Comparison of ENCODE assay signal across 8 mouse cellular contexts in genomic region chr12:87052661-87053321, GRCm38 (mm10). TPM values are rescaled to one million over a fixed set of nuclear protein-coding genes. Genes with fewer than 3 reads are reported as not detected.
A peak's percentile ranks its signal among the peaks of the same experiment; 100 is the strongest.
DNase-seq lines count a peak whose midpoint lies in the region; ATAC-seq lines count a peak whose summit lies in the region.

No protein-coding gene starts in this region.

- DNase-seq in MN1 (ENCODE audit: low spot score), result peak; percentile 49
- DNase-seq in c-Kit-positive CD71-negative TER-119-negative erythroid progenitor cells, embryonic 14.5 days (ENCODE audit: low read depth), result peak; percentile 40
- peak; percentile 88 for DNase-seq in hindbrain, embryonic 11.5 days (ENCODE audit: low spot score)
- DNase-seq in left cerebral cortex, adult 8-10 months (ENCODE audit: low spot score in 2 of 2), result peak; percentile 73 to 95
- DNase-seq in midbrain, embryonic 11.5 days (ENCODE audit: low spot score, missing footprints), result peak; percentile 97
- DNase-seq in right cerebral cortex, postnatal 4 days, result peak; percentile 99
- peak; percentile 36 for DNase-seq in yolk sac, embryonic 10.5 days (ENCODE audit: low spot score)

- no peaks in the 10 kb centered on the region for H3K36me3 ChIP-seq in forebrain, embryonic 12.5 days (replicated peaks)
- no peaks in the 10 kb centered on the region for H3K36me3 ChIP-seq in hindbrain, embryonic 11.5 days (ENCODE audit: control insufficient read depth, insufficient read depth, low read length)
- H3K36me3 ChIP-seq in midbrain, embryonic 11.5 days (ENCODE audit: control insufficient read depth, insufficient read depth, low read length), result no peaks in the 10 kb centered on the region

- no peaks in the 10 kb centered on the region for H3K9me3 ChIP-seq in forebrain, embryonic 12.5 days
- H3K9me3 ChIP-seq in hindbrain, embryonic 11.5 days (ENCODE audit: control insufficient read depth, low read length), result no peaks in the 10 kb centered on the region
- H3K9me3 ChIP-seq in midbrain, embryonic 11.5 days (ENCODE audit: control insufficient read depth, low read length), result no peaks in the 10 kb centered on the region

- H3K9ac ChIP-seq in forebrain, embryonic 12.5 days, result 0 out of 2 replicates have a peak overlapping the region, but pooled peaks have one; percentile 25
- H3K9ac ChIP-seq in hindbrain, embryonic 11.5 days (ENCODE audit: low read depth, low read length), result no peak overlapping the region
- H3K9ac ChIP-seq in midbrain, embryonic 11.5 days (ENCODE audit: low read length), result no peak overlapping the region

- no peak overlapping the region for H3K4me2 ChIP-seq in forebrain, embryonic 12.5 days
- H3K4me2 ChIP-seq in hindbrain, embryonic 11.5 days (replicated peaks; ENCODE audit: low read depth, low read length), result no peak overlapping the region
- H3K4me2 ChIP-seq in midbrain, embryonic 11.5 days, result no peak overlapping the region

- 0 out of 2 replicates have a peak, but pooled peaks have one; percentile 41 for ATAC-seq in forebrain, embryonic 12.5 days (ENCODE audit: low FRiP score)
- ATAC-seq in hindbrain, embryonic 11.5 days (ENCODE audit: low FRiP score), result 0 out of 2 replicates have a peak, but pooled peaks have one; percentile 59
- ATAC-seq in midbrain, embryonic 11.5 days (ENCODE audit: low FRiP score), result peak; percentile 67; the same call in 1 of the 2 replicates

- 32% methylated on average over 14 of the region's 16 CpGs for WGBS in forebrain, embryonic 12.5 days
- 30% methylated on average over 10 of the region's 16 CpGs for WGBS in hindbrain, embryonic 11.5 days
- WGBS in midbrain, embryonic 11.5 days, result 29% methylated on average over 11 of the region's 16 CpGs

- H3K27me3 ChIP-seq in forebrain, embryonic 12.5 days, result peaks cover 44% of the 10 kb centered on the region
- H3K27me3 ChIP-seq in hindbrain, embryonic 11.5 days (ENCODE audit: control insufficient read depth, insufficient read depth, low read length), result no peaks in the 10 kb centered on the region
- no peaks in the 10 kb centered on the region; the same call in 1 of the 2 replicates for H3K27me3 ChIP-seq in midbrain, embryonic 11.5 days (ENCODE audit: control insufficient read depth, insufficient read depth, low read length)

- H3K27ac ChIP-seq in forebrain, embryonic 12.5 days, result no peak overlapping the region
- no peak overlapping the region for H3K27ac ChIP-seq in hindbrain, embryonic 11.5 days (ENCODE audit: low read depth, low read length)
- no peak overlapping the region for H3K27ac ChIP-seq in midbrain, embryonic 11.5 days (ENCODE audit: low read depth, low read length)

- H3K4me3 ChIP-seq in forebrain, embryonic 12.5 days (replicated peaks), result no peak overlapping the region
- H3K4me3 ChIP-seq in hindbrain, embryonic 11.5 days (ENCODE audit: low read depth, low read length), result no peak overlapping the region
- no peak overlapping the region for H3K4me3 ChIP-seq in midbrain, embryonic 11.5 days (ENCODE audit: low read depth, low read length)

- H3K4me1 ChIP-seq in forebrain, embryonic 12.5 days, result peaks cover 3% of the 10 kb centered on the region; the same call in 1 of the 2 replicates
- H3K4me1 ChIP-seq in hindbrain, embryonic 11.5 days (replicated peaks; ENCODE audit: control insufficient read depth, insufficient read depth, low read length), result no peaks in the 10 kb centered on the region
- no peaks in the 10 kb centered on the region for H3K4me1 ChIP-seq in midbrain, embryonic 11.5 days (ENCODE audit: control insufficient read depth, insufficient read depth, low read length)

RNA-seq across cellular contexts. Expression of gene Tmem63c, which starts 31.7 kb away (rescaled TPM):
- 1.5 and 1.6 TPM in 2 replicates for polyA plus RNA-seq in forebrain, embryonic 12.5 days (2016; fragmentation: Nextera tagmentation; extraction: Ambion mirVana)
- polyA plus RNA-seq in hindbrain, embryonic 11.5 days (2014; fragmentation: Nextera tagmentation; extraction: Ambion mirVana), result 0.66 and 1.4 TPM in 2 replicates
- total RNA-seq in left cerebral cortex, adult 8-10 months (2022), result 10 to 100 TPM; 34.8 to 43.8 (median 37.5) TPM
- polyA plus RNA-seq in midbrain, embryonic 11.5 days (2014; fragmentation: Nextera tagmentation; extraction: Ambion mirVana), result 0.64 and 0.77 TPM in 2 replicates

RNA-seq across cellular contexts. Expression of gene Ngb, which starts 49.5 kb away (rescaled TPM):
- 0.44 and 0.57 TPM in 2 replicates for polyA plus RNA-seq in forebrain, embryonic 12.5 days (2016; fragmentation: Nextera tagmentation; extraction: Ambion mirVana)
- 0.14 and 0.28 TPM in 2 replicates for polyA plus RNA-seq in hindbrain, embryonic 11.5 days (2014; fragmentation: Nextera tagmentation; extraction: Ambion mirVana)
- total RNA-seq in left cerebral cortex, adult 8-10 months (2022), result 10 to 100 TPM in 1 of 4 experiments, 1 to 10 TPM in 3; 7.1 to 10.4 (median 8.5) TPM
- 0.33 and 0.36 TPM in 2 replicates for polyA plus RNA-seq in midbrain, embryonic 11.5 days (2014; fragmentation: Nextera tagmentation; extraction: Ambion mirVana)

Comparison
In these comparisons a context has a peak if more than half of its experiments do, and no peak if none do; other contexts are left out.
1. DNase-seq: peak in every context shown above with its lines; median percentile 99 in right cerebral cortex, postnatal 4 days; 97 in midbrain, embryonic 11.5 days; 88 in hindbrain, embryonic 11.5 days; 84 in left cerebral cortex, adult 8-10 months; 49 in MN1; 40 in c-Kit-positive CD71-negative TER-119-negative erythroid progenitor cells, embryonic 14.5 days; 36 in yolk sac, embryonic 10.5 days.